Mouse (Mus musculus): ENCODE data around the gene Abi1. TPM values are rescaled to one million over a fixed set of nuclear protein-coding genes. Genes with fewer than 3 reads are reported as not detected.

Abi1 gene
- total and polyA plus RNA-seq, 3 experiments: 31.9 to 69.8 TPM; not detected in 1

DNA sequence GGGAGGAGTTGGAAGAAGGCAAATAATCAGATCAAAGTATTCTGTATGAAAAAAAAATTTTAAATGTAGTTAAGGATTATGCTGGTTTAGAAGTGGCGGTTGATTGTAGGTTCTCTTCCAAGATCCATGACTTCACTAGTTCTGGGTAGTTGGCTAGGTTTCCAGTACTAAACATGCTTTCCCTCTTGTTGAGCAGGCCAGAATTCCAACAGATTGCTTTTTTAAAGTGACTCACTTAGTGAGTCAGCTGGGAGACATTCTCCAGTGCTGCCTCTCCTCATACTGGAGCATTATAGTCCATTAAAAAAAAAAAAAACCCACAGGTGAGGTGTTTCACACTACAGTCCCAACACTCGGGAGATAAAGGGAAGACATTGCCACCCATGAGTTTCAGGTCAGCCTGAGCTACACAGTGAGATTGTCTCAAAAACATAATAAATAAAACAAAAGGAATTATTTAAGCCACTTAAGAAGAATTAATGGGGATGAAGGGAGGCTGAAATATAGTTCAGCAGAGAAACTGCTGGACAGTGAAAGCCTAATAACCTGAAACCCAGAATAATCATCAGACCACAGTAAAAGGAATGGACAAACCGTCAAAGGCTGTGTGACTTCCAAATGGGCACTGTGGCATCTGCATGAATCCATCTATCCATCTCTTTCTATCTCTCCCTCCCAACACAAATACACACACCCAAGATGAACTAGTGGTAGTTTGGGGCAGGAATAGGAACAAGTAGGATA, 5.2 kb downstream of the Abi1 start:
- Histone ChIP-seq H3K79me2 (ENCODE audit: control insufficient read depth, insufficient read depth, low read length, poor library complexity) (peaks cover 61% of the 10 kb centered on the region), H3K27me3 (ENCODE audit: control insufficient read depth in 1 of 2, insufficient read depth in 2 of 2, low read length in 2 of 2) (no peaks in the 10 kb centered on the region), H3K36me3 (ENCODE audit: control insufficient read depth in 1 of 2, insufficient read depth in 2 of 2, low read length in 2 of 2) (peaks cover 0 to 20% of the 10 kb centered on the region in 2 experiments; a peak in 2 of 4 replicates), H3K9me3 (replicated peaks; ENCODE audit: insufficient read depth, low read length) (no peaks in the 10 kb centered on the region), H3K9ac (ENCODE audit: control insufficient read depth, low read depth, low read length, poor library complexity, severe bottlenecking) (no peak overlapping the region), H3K27ac (ENCODE audit: control insufficient read depth, low read depth, low read length) (no peak overlapping the region), H3K4me1 (ENCODE audit: control insufficient read depth in 1 of 2, insufficient read depth in 2 of 2, low read length in 2 of 2) (peaks cover 5 to 6% of the 10 kb centered on the region in 2 experiments; a peak in 2 of 4 replicates), H3K4me3 (ENCODE audit: control insufficient read depth in 1 of 2, insufficient read depth in 1 of 2, low read depth in 2 of 2, low read length in 2 of 2) (no peak overlapping the region)
- no peak for DNase-seq (ENCODE audit: low read depth, low spot score)
- TF ChIP-seq MXI1 (IDR thresholded peaks at IDR 0.05; ENCODE audit: low read depth, low read length) (no peak), TBP (IDR thresholded peaks at IDR 0.05; ENCODE audit: low read depth, low read length) (no peak), E2F4 (IDR thresholded peaks at IDR 0.05; ENCODE audit: borderline replicate concordance, low read depth, low read length) (no peak), SIN3A (IDR thresholded peaks at IDR 0.05; ENCODE audit: low read length) (no peak), GATA1 (IDR thresholded peaks at IDR 0.05; ENCODE audit: low read depth, low read length) (no peak), POLR2A (IDR thresholded peaks at IDR 0.05; ENCODE audit: control insufficient read depth in 1 of 2, insufficient read depth in 1 of 2, low read depth in 1 of 2, low read length in 2 of 2, poor library complexity in 1 of 2) (no peak), KAT2A (conservative IDR thresholded peaks at IDR 0.05; ENCODE audit: low read depth, low read length) (no peak), JUND (IDR thresholded peaks at IDR 0.05; ENCODE audit: low read depth, low read length) (no peak), HCFC1 (IDR thresholded peaks at IDR 0.05; ENCODE audit: low read depth, low read length) (no peak), NRF1 (IDR thresholded peaks at IDR 0.05; ENCODE audit: insufficient read depth, low read depth, low read length, poor library complexity, severe bottlenecking) (no peak), ZC3H11A (IDR thresholded peaks at IDR 0.05; ENCODE audit: low read depth, low read length) (no peak), ETS1 (IDR thresholded peaks at IDR 0.05; ENCODE audit: low read depth, low read length) (no peak), MAX (IDR thresholded peaks at IDR 0.05; ENCODE audit: low read length) (no peak)

DNA sequence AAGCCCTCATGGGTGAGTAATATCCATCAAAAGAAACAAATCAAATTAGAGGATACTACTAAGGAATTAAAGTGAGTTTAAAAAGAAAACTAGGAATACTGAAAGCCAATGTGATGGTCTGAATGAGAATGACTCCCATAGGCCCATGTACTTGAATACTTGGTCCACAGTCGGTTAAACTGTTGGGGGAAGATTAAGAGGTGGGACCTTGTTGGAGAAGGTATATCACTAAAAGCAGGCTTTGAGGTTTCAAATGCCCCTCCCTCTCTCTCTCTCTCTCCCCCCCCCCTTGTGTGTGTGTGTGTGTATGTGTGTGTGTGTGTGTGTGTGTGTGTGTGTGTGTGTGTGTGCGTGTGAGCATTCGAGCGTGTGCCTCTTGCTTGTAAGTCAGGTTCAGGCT, 9.4 kb downstream of the Abi1 start:
- Histone ChIP-seq H3K36me3 (ENCODE audit: control insufficient read depth in 1 of 2, insufficient read depth in 2 of 2, low read length in 2 of 2) (peaks cover 0 to 4% of the 10 kb centered on the region in 2 experiments; a peak in 3 of 4 replicates), H3K4me3 (ENCODE audit: control insufficient read depth in 1 of 2, insufficient read depth in 1 of 2, low read depth in 2 of 2, low read length in 2 of 2) (no peak overlapping the region), H3K79me2 (ENCODE audit: control insufficient read depth, insufficient read depth, low read length, poor library complexity) (peaks cover 43% of the 10 kb centered on the region), H3K27me3 (ENCODE audit: control insufficient read depth in 1 of 2, insufficient read depth in 2 of 2, low read length in 2 of 2) (no peaks in the 10 kb centered on the region), H3K9ac (ENCODE audit: control insufficient read depth, low read depth, low read length, poor library complexity, severe bottlenecking) (no peak overlapping the region), H3K27ac (ENCODE audit: control insufficient read depth, low read depth, low read length) (no peak overlapping the region), H3K4me1 (ENCODE audit: control insufficient read depth in 1 of 2, insufficient read depth in 2 of 2, low read length in 2 of 2) (peaks cover 3 to 7% of the 10 kb centered on the region in 2 experiments; a peak in 3 of 4 replicates), H3K9me3 (replicated peaks; ENCODE audit: insufficient read depth, low read length) (no peaks in the 10 kb centered on the region)
- no peak for DNase-seq (ENCODE audit: low read depth, low spot score)
- TF ChIP-seq E2F4 (IDR thresholded peaks at IDR 0.05; ENCODE audit: borderline replicate concordance, low read depth, low read length) (no peak), NRF1 (IDR thresholded peaks at IDR 0.05; ENCODE audit: insufficient read depth, low read depth, low read length, poor library complexity, severe bottlenecking) (no peak), HCFC1 (IDR thresholded peaks at IDR 0.05; ENCODE audit: low read depth, low read length) (no peak), POLR2AphosphoS5 (IDR thresholded peaks at IDR 0.05; ENCODE audit: borderline replicate concordance, low read depth, low read length) (no peak), MAX (IDR thresholded peaks at IDR 0.05; ENCODE audit: low read length) (no peak), ZNF384 (IDR thresholded peaks at IDR 0.05; ENCODE audit: low read depth, low read length) (no peak), JUND (IDR thresholded peaks at IDR 0.05; ENCODE audit: low read depth, low read length) (no peak), USF2 (IDR thresholded peaks at IDR 0.05; ENCODE audit: borderline replicate concordance in 1 of 2, insufficient read depth in 1 of 2, low read depth in 1 of 2, low read length in 2 of 2) (no peak), CHD2 (IDR thresholded peaks at IDR 0.05; ENCODE audit: low read length) (no peak), TCF12 (IDR thresholded peaks at IDR 0.05; ENCODE audit: low read depth, low read length) (no peak), MYC (IDR thresholded peaks at IDR 0.05; ENCODE audit: low read depth, low read length) (no peak), GABPA (IDR thresholded peaks at IDR 0.05; ENCODE audit: low read depth, low read length) (no peak), ETS1 (IDR thresholded peaks at IDR 0.05; ENCODE audit: low read depth, low read length) (no peak), MXI1 (IDR thresholded peaks at IDR 0.05; ENCODE audit: low read depth, low read length) (no peak), ELF1 (IDR thresholded peaks at IDR 0.05; ENCODE audit: low read depth, low read length) (no peak), RCOR1 (IDR thresholded peaks at IDR 0.05; ENCODE audit: low read depth, low read length) (no peak), ZMIZ1 (IDR thresholded peaks at IDR 0.05; ENCODE audit: low read depth, low read length) (no peak), CTCF (IDR thresholded peaks at IDR 0.05 in 2 of 3, conservative IDR thresholded peaks at IDR 0.05 in 1 of 3; ENCODE audit: control insufficient read depth in 1 of 3, insufficient read depth in 1 of 3, low read depth in 2 of 3, low read length in 3 of 3, poor library complexity in 1 of 3, severe bottlenecking in 1 of 3) (no peak), POLR2AphosphoS2 (IDR thresholded peaks at IDR 0.05; ENCODE audit: low read length) (no peak)
